Mouse (Mus musculus) embryo, embryonic 10 days (tissue): ENCODE measurements around the gene Boc.
A peak's percentile ranks its signal among the peaks of the same experiment; 100 is the strongest.
"Not testable (repeated sequence)": the region's sequence is repeated elsewhere in the genome, so short reads cannot be mapped to it uniquely, and the experiment has no call there.

ENCODE experiments used
- DNase-seq: peaks from one replicate; pipeline ENCODE4 v3.0.0-alpha.2; 2015; ENCODE audit warnings: low spot score

Boc gene

GRCm38 (mm10) chr16:44487194-44487593 lies 71.5 kb downstream of the Boc start:
- no peak for DNase-seq

GRCm38 (mm10) chr16:44486612-44487011 lies 72.1 kb downstream of the Boc start:
- DNase-seq, result no peak

GRCm38 (mm10) chr16:44485691-44486090 lies 73.0 kb downstream of the Boc start:
- DNase-seq, result no peak

- DNase-seq, result no peak
Observed at GRCm38 (mm10) chr16:44484831-44485230, 73.9 kb downstream of the Boc start.

- peak; percentile 91 for DNase-seq
Observed at GRCm38 (mm10) chr16:44484079-44484478, 74.6 kb downstream of the Boc start.

GRCm38 (mm10) chr16:44481599-44482593 lies 76.8 kb downstream of the Boc start:
- DNase-seq, result no peak

- DNase-seq, result no peak
Observed at GRCm38 (mm10) chr16:44480616-44481015, 78.1 kb downstream of the Boc start.

- DNase-seq, result no peak
Observed at GRCm38 (mm10) chr16:44479852-44480251, 78.8 kb downstream of the Boc start.

GRCm38 (mm10) chr16:44478767-44479166 lies 79.9 kb downstream of the Boc start:
- DNase-seq, result no peak

GRCm38 (mm10) chr16:44475682-44476375 lies 82.9 kb downstream of the Boc start:
- DNase-seq, result no peak

- no peak for DNase-seq
Observed at GRCm38 (mm10) chr16:44475281-44475680, 83.4 kb downstream of the Boc start.

- no peak for DNase-seq
Observed at GRCm38 (mm10) chr16:44460922-44461321, 97.8 kb downstream of the Boc start.

- DNase-seq, result no peak
Observed at GRCm38 (mm10) chr16:44458826-44459225, 99.9 kb downstream of the Boc start.

- no peak for DNase-seq
Observed at GRCm38 (mm10) chr16:44457858-44458257, 100.8 kb downstream of the Boc start.

GRCm38 (mm10) chr16:44441913-44442312 lies 116.8 kb downstream of the Boc start:
- not testable (repeated sequence) for DNase-seq

- DNase-seq, result peak; percentile 23
Observed at GRCm38 (mm10) chr16:44435481-44435880, 123.2 kb downstream of the Boc start.
